Mouse (Mus musculus): Measurements from ENCODE around the gene Glra1. TPM values are rescaled to one million over a fixed set of nuclear protein-coding genes. Genes with fewer than 3 reads are reported as not detected.
"Not testable (repeated sequence)": the region's sequence is repeated elsewhere in the genome, so short reads cannot be mapped to it uniquely, and the experiment has no call there.

Gene Glra1
- 2.1 and 2.7 TPM in 2 replicates for polyA plus RNA-seq (2015; fragmentation: Nextera tagmentation; extraction: Ambion mirVana)

DNA sequence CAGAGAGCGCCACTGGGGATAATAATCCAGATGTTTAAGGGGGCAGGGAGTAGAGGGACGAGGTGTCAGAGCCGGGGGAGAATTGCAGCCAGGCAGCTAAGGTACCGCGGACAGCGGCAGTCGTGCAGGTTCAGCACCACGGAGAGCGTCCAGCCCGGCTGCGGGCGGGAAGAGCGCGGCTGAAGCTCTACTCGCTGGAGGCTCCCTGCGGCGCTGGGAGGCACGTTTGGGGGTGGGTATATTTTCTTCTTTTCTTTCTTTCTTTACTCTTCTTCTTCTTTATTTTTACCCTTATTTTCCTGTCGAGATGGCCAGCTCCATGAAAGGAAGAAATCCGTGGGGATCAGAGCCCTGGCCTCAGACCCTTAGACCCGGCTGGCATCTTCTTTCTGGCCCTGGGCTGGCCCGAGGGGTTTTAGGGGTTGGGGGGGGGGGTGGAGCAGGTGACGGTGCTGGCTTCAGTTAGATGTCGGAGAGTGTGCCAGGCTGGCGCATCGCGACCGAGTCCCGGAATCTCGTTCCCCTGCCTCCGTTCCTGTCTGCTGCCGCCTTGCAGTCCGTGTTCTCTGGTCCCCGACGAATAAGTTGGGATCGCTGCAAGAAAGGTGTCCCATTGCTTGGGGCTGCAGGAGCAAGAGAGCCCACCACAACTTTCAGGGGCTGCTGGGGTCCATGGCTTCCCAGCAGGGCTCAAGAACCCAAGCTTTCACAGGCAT, at the start of gene Glra1:
TSS of gene Glra1 (minus strand) at position 391 of the 716 bp plus-strand sequence.
- peak within 1 kb of the TSS; percentile 89 for H3K9ac ChIP-seq
- no peaks in the 10 kb centered on the region for H3K36me3 ChIP-seq
- H3K27ac ChIP-seq: peak within 1 kb of the TSS; percentile 93
- peak within 1 kb of the TSS; percentile 67 for H3K4me3 ChIP-seq
- peak; percentile 73 for ATAC-seq (ENCODE audit: low FRiP score)
- H3K4me2 ChIP-seq: peak within 1 kb of the TSS; percentile 68
- H3K9me3 ChIP-seq: no peaks in the 10 kb centered on the region
- under 1% methylated on average over 36 of the region's 36 CpGs for WGBS
- H3K27me3 ChIP-seq: no peaks in the 10 kb centered on the region
- peaks cover 46% of the 10 kb centered on the region for H3K4me1 ChIP-seq (replicated peaks)

DNA sequence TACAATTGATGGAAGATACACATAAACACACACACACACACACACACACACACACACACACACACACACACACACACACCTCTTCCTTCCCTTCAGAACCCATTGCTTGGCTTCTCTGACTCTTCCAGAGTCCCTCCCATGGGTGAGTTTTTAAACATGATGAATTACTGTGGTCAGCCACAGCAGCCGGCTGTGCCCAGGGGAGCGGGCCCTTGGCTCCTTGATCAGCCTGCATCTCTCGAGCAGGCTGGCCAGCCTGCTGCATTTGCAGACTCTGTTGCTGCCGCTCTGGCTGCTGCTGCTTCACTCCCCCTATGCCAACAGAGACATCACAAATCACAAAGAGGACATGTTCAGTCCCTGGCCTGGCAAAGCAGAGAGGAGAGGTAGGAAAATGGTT, 29.0 kb upstream of the Glra1 start:
- H3K4me1 ChIP-seq (replicated peaks): peaks cover 6% of the 10 kb centered on the region
- H3K36me3 ChIP-seq: no peaks in the 10 kb centered on the region
- peak overlapping the region; percentile 64; the same call in 1 of the 2 replicates for H3K27ac ChIP-seq
- H3K9ac ChIP-seq: no peak overlapping the region
- no peak overlapping the region for H3K4me3 ChIP-seq
- H3K4me2 ChIP-seq: no peak overlapping the region
- ATAC-seq (ENCODE audit: low FRiP score): 0 out of 2 replicates have a peak, but pooled peaks have one; percentile 36
- no peaks in the 10 kb centered on the region for H3K27me3 ChIP-seq
- 21% methylated on average over 4 of the region's 4 CpGs for WGBS
- no peaks in the 10 kb centered on the region for H3K9me3 ChIP-seq

GRCm38 (mm10) chr11:55633901-55634300, 25.9 kb upstream of the Glra1 start:
- ATAC-seq (ENCODE audit: low FRiP score): no peak
- Histone ChIP-seq H3K4me2 (no peak overlapping the region), H3K4me3 (no peak overlapping the region), H3K36me3 (no peaks in the 10 kb centered on the region), H3K9me3 (no peaks in the 10 kb centered on the region), H3K9ac (no peak overlapping the region), H3K27ac (peak overlapping the region; percentile 30; the same call in 1 of the 2 replicates), H3K4me1 (replicated peaks) (peaks cover 6% of the 10 kb centered on the region), H3K27me3 (no peaks in the 10 kb centered on the region)

- not testable (repeated sequence) for H3K27me3 ChIP-seq; H3K9me3 ChIP-seq; H3K4me2 ChIP-seq; H3K9ac ChIP-seq; ATAC-seq (ENCODE audit: low FRiP score); H3K4me1 ChIP-seq (replicated peaks); H3K36me3 ChIP-seq; H3K27ac ChIP-seq; H3K4me3 ChIP-seq
- 77% methylated on average over 8 of the region's 8 CpGs for WGBS
Observed at GRCm38 (mm10) chr11:55614631-55615030, 6.6 kb upstream of the Glra1 start.

- peak overlapping the region; percentile 93 for H3K27ac ChIP-seq
- peak overlapping the region; percentile 89 for H3K9ac ChIP-seq
- H3K4me1 ChIP-seq (replicated peaks): peaks cover 41% of the 10 kb centered on the region
- no peaks in the 10 kb centered on the region for H3K9me3 ChIP-seq
- no peaks in the 10 kb centered on the region for H3K36me3 ChIP-seq
- H3K27me3 ChIP-seq: no peaks in the 10 kb centered on the region
- H3K4me3 ChIP-seq: peak overlapping the region; percentile 67
- WGBS: under 1% methylated on average over 12 of the region's 12 CpGs
- H3K4me2 ChIP-seq: peak overlapping the region; percentile 68
- peak; percentile 57 for ATAC-seq (ENCODE audit: low FRiP score)
Observed at GRCm38 (mm10) chr11:55608524-55608920, 524 bp upstream of the Glra1 start.

DNA sequence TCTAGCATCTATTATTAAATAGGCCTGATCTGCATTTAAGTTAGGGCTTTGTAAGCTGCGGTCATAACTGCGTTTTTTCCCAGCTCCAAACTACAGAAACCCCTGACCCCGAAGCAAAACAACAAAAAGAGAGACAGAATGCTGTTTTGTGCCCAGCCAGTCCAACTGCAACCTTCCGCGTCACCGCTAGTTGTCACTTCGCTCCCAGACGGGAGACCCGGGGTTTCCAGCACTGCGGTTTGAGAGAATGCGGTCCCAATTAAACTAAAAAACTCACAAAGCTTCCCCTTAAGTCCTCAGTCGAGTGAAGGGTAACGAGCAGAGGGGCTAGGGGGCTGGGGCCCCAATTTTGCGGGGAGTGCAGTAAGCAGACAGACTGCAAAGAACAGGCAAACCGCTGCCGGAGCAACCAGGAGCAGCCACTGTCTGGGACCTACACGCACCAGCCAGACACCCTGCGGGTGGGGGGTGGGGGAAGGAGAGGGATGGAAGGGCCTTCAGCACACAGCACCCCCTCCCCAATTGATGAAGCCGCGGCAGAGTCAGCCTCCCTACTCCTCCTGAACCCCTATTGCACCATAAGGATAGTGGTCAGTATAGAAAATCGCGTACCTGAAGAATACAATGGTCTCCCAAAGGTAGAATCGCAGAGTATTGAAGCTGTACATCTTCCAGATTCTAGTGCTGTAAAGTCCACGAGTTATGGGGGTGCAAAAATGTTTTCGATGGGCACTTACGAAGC, 761 bp downstream of the Glra1 start:
- ATAC-seq (ENCODE audit: low FRiP score): peak; percentile 79
- Histone ChIP-seq H3K9ac (peak overlapping the region; percentile 89), H3K27me3 (no peaks in the 10 kb centered on the region), H3K4me3 (peak overlapping the region; percentile 67), H3K27ac (peak overlapping the region; percentile 93), H3K4me1 (replicated peaks) (peaks cover 53% of the 10 kb centered on the region), H3K9me3 (no peaks in the 10 kb centered on the region), H3K36me3 (no peaks in the 10 kb centered on the region), H3K4me2 (peak overlapping the region; percentile 68)
- WGBS: 2% methylated on average over 26 of the region's 26 CpGs

- Histone ChIP-seq H3K27ac (peak overlapping the region; percentile 55), H3K27me3 (no peaks in the 10 kb centered on the region), H3K4me2 (peak overlapping the region; percentile 68), H3K9ac (0 out of 2 replicates have a peak overlapping the region, but pooled peaks have one; percentile 39), H3K36me3 (peaks cover 6% of the 10 kb centered on the region; the same call in 1 of the 2 replicates), H3K4me1 (replicated peaks) (peaks cover 66% of the 10 kb centered on the region), H3K9me3 (no peaks in the 10 kb centered on the region), H3K4me3 (peak overlapping the region; percentile 16)
- peak; percentile 50; the same call in 1 of the 2 replicates for ATAC-seq (ENCODE audit: low FRiP score)
- WGBS: 3% methylated on average over 11 of the region's 11 CpGs
Observed at GRCm38 (mm10) chr11:55601447-55602065, 6.4 kb downstream of the Glra1 start.

DNA sequence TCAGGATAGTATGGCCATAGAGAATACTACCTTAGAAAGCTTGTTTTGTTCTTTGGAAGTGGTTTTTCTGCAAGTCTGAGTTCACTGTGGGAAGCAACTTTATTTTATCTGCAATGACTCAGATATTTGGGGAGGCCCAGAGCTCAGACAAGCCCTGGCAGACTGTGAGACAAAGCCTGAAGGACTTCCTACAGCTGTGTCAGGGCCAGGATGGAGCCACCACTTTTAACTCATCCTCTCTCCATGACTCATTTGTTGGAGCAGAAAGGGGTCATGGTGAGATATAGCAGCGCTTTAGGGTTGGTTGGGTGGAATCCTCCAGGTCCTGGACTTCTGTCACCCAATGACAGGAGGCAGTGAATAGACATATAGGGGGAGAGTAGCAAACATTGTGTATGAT, 12.3 kb downstream of the Glra1 start:
- no peak overlapping the region for H3K9ac ChIP-seq
- ATAC-seq (ENCODE audit: low FRiP score): no peak
- WGBS: 88% methylated on average over 1 of the region's 1 CpGs
- no peaks in the 10 kb centered on the region for H3K27me3 ChIP-seq
- H3K4me2 ChIP-seq: no peak overlapping the region
- H3K4me1 ChIP-seq (replicated peaks): peaks cover 13% of the 10 kb centered on the region
- H3K36me3 ChIP-seq: peaks cover 6% of the 10 kb centered on the region; the same call in 1 of the 2 replicates
- no peak overlapping the region for H3K4me3 ChIP-seq
- no peaks in the 10 kb centered on the region for H3K9me3 ChIP-seq
- H3K27ac ChIP-seq: no peak overlapping the region

DNA sequence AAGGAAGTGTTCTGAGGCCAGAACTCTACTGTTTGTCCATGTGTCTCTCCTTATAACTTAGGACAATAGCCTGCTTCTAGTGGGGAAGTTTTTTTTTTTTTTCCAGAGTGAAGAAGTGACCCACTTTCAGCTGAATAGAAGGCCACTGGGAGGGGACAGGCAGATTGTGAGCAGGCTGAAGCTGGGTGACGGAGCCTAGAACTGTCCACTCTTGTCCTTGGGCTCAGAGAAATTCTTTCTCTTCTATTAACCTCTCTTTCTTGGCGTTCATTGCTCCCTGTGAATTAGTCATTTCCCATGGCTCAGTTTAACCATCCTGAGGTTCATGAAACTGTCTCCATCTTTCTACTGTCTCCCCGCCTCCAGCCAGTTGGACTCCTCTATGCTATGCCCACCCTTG, 13.6 kb downstream of the Glra1 start:
- H3K4me1 ChIP-seq (replicated peaks): peaks cover 7% of the 10 kb centered on the region
- no peak overlapping the region for H3K4me3 ChIP-seq
- H3K27ac ChIP-seq: no peak overlapping the region
- ATAC-seq (ENCODE audit: low FRiP score): no peak
- H3K4me2 ChIP-seq: no peak overlapping the region
- peaks cover 6% of the 10 kb centered on the region; the same call in 1 of the 2 replicates for H3K36me3 ChIP-seq
- no peaks in the 10 kb centered on the region for H3K27me3 ChIP-seq
- WGBS: 88% methylated on average over 3 of the region's 3 CpGs
- no peaks in the 10 kb centered on the region for H3K9me3 ChIP-seq
- no peak overlapping the region for H3K9ac ChIP-seq

GRCm38 (mm10) chr11:55591194-55591593, 16.8 kb downstream of the Glra1 start:
- 59% methylated on average over 2 of the region's 2 CpGs for WGBS
- Histone ChIP-seq H3K9me3 (no peaks in the 10 kb centered on the region), H3K36me3 (no peaks in the 10 kb centered on the region), H3K27me3 (no peaks in the 10 kb centered on the region), H3K27ac (no peak overlapping the region), H3K9ac (no peak overlapping the region), H3K4me1 (replicated peaks) (peaks cover 16% of the 10 kb centered on the region), H3K4me2 (no peak overlapping the region), H3K4me3 (no peak overlapping the region)
- ATAC-seq (ENCODE audit: low FRiP score): no peak

DNA sequence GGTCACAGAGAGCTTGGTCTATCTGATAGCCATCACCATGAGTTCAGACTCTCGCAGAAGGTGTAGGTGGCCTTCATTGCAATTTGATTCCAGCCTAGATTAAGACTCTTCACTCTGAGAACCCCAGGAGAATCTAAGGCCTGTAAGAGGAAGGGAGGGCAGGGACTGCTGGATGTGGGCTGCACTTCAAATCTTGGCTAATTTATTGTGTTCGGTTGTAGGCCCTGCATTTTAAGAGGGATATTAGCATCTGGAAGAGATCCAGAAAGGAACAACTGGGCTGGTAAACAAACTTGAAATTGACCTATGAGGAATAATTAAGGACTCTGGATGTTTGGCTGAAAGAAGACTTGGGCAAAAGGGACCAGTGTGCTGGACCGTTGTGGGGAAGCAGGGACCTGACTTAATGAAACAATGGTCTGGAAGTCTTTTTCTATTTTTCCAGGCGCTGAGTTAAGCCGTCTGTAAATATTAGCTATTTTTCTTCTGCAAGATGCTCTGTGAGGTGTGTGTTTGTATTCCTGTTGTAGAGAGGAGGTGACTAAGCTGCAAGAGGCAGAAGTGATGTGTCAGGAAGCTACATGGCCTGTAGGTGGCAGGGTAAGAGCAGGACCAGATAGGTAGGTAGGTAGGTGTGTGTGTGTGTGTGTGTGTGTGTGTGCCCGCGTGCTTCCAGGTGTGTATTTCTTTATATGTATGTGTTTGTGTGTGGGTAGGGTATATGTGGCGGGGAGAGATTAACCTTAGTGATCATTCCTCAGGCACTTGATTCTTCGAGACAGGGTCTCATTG, 18.4 kb downstream of the Glra1 start:
- no peak overlapping the region for H3K4me2 ChIP-seq
- H3K36me3 ChIP-seq: no peaks in the 10 kb centered on the region
- peak overlapping the region; percentile 66 for H3K27ac ChIP-seq
- H3K9ac ChIP-seq: no peak overlapping the region
- H3K4me3 ChIP-seq: no peak overlapping the region
- 0 out of 2 replicates have a peak, but pooled peaks have one; percentile 54 for ATAC-seq (ENCODE audit: low FRiP score)
- H3K9me3 ChIP-seq: no peaks in the 10 kb centered on the region
- 78% methylated on average over 9 of the region's 9 CpGs for WGBS
- H3K4me1 ChIP-seq (replicated peaks): peaks cover 15% of the 10 kb centered on the region
- H3K27me3 ChIP-seq: no peaks in the 10 kb centered on the region
